Mouse (Mus musculus) megakaryocyte, embryonic 14.5 days (primary cell): Measurements from ENCODE around the gene Pde4b.

Source experiments
- FLI1 ChIP-seq: IDR thresholded peaks from 2 replicates; pipeline ENCODE4 v1.6.1; 2012; ENCODE audit warnings: low read length, inconsistent platforms, mixed read lengths
- GATA1 ChIP-seq: IDR thresholded peaks from 3 replicates; pipeline ENCODE4 v1.6.1; 2012; ENCODE audit warnings: mixed read lengths, low read length, inconsistent platforms, borderline replicate concordance

- TF ChIP-seq GATA1 (no peak), FLI1 (no peak)
Measured at GRCm38 (mm10) chr4:102297558-102297957, 210.2 kb downstream of the Pde4b start.
